Mouse (Mus musculus) liver, adult (tissue): ENCODE measurements around the gene Skiv2l.

Experiments
- GATA4 ChIP-seq: IDR thresholded peaks from 2 replicates; pipeline ENCODE4 v1.6.1; 2014; ENCODE audit warnings: mild to moderate bottlenecking, low read length; ENCODE audit not compliant: insufficient replicate concordance

The Skiv2l gene

GRCm38 (mm10) chr17:34849722-34850516 is at the start of gene Skiv2l, which contains the start of gene Nelfe:
Gene Skiv2l, minus strand, starts transcription at chr17:34850210.
Gene Nelfe, plus strand, starts transcription at chr17:34850391.
- TF ChIP-seq GATA4, result peak; percentile 19; the same call in 1 of the 2 replicates

- no peak for TF ChIP-seq GATA4
These were observed 49.3 kb upstream of the Skiv2l start for GRCm38 (mm10) chr17:34899053-34899889.

DNA sequence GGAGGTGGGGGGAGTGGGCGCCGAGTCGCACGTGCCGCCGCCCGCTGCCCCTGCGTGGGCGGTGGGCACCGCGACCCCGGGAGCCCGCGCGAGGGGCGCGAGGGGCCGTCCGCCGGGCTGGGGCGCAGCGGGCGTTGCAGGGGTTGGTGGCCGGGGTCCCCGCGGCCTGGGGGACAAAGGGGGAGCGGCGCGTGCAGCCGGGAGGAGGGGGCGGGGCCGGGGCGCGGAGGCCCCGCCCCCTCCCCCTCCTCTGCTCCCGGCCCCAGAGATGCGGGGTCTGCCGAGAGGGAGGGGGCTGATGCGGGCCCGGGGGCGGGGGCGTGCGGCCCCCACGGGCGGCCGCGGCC is 48.7 kb upstream of the Skiv2l start:
- no peak for TF ChIP-seq GATA4

GRCm38 (mm10) chr17:34898160-34898586 is 48.2 kb upstream of the Skiv2l start, which contains the start of the genes C2 and Ehmt2:
Gene C2, minus strand, starts transcription at chr17:34898265.
Gene Ehmt2, plus strand, starts transcription at chr17:34898469.
- TF ChIP-seq GATA4, result no peak

DNA sequence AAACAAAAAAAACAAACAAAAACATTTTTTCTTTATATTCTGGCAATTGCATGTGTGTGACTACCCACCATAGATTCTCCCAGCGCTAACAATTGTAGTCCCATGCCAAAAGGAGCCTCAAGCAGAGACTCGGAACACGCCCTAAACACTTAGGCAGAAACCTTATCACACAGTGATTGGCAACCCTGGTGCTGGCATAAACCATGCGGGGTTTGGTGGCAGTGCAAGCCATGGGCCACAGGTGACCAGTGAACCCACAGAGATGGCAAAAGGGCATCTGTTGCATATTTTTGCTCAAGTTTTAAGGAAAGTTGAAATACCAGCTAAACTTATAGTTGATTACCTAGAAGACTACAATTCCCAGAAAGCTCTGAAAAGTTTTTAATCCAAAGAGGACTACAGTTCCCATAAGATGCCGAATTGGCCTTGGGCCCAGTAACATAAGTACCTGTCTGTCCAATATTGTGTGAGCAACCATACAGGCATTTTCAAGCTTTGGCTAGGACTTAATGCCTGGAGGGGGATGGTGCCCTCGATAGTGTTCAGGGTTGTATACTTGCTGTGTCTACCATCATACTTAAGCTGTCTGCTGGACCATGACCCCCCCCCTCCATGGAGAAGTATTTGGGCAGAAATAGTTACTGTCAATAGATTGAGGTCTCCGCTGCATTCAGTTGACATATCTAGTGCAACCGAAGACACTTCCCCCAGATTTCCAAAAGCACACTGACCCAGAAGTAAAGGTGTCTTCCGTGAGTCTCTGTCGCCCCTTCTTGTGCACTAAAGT is 47.6 kb upstream of the Skiv2l start:
- TF ChIP-seq GATA4, result no peak

- no peak for TF ChIP-seq GATA4
These were observed 46.4 kb upstream of the Skiv2l start for GRCm38 (mm10) chr17:34896366-34896765.

DNA sequence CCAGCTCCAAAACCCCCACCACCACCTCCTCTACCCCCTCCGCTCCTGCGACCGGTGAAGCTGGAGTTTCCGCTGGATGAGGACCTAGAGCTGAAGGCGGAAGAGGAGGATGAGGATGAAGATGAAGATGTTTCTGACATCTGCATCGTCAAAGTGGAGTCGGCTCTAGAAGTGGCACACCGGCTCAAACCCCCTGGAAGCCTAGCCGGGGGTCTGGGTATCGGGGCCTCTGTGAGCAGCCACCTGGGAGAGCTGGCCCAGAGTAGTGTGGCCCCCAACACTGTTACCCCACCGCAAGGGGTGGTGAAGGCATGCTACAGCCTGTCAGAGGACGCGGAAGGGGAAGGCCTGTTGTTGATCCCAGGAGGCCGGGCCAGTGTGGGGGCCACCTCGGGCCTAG is 45.7 kb upstream of the Skiv2l start:
- no peak for TF ChIP-seq GATA4

DNA sequence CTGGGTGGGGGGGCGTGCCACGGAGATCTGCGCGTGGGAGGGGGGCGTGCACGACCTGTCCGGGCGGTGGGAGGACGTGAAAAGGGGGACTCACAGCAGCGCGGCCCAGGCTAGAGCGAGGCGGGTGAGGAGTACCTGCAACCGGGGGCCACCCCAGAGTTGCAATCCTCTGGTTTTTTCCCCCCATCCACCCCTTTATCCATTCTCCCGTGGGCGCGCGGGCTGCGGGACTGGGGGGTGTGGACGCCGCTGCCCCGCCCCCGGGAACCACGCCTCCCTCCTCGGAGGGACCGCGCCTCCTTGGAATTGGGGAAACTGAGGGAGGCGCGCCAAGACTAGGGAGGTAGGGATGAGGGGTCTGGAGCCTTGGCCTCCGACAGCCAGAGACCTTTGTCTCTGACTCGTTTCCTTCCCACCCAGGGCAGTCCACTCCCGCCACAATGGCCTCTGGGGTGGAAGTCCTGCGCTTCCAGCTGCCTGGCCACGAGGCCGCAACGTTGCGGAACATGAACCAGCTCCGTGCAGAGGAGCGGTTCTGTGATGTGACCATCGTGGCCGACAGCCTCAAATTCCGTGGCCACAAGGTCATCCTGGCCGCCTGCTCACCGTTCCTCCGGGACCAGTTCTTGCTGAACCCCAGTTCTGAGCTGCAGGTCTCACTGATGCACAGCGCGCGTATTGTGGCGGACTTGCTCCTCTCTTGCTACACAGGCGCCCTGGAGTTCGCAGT is 45.0 kb upstream of the Skiv2l start:
- TF ChIP-seq GATA4, result no peak

DNA sequence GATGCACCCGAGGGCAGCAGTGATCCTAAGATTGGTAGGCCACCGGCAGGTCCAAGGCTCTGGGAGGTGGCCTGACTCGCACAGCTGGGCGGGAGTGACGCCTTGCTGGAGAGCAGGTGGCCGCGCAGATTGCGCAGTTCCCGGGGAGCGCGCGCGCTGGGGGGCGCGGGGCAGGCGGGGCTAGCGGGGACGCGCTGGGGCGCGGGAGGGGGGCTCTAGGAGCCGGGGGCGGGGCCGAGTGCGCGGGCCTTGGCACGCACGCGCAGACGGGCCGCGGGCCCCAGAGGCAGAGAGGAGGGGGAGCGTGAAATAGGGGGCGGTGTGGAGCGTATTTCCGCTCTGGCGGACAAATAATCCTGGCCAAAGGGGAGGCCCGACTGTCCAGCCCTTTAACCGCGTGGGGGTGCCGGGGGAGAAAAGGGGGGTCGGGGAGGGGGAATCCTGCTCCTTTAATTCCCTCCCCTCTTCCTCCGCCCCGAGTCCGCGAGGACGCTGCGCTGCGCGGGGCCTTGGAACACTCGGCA is 44.1 kb upstream of the Skiv2l start:
- TF ChIP-seq GATA4, result no peak

GRCm38 (mm10) chr17:34893072-34893824 is 43.2 kb upstream of the Skiv2l start:
- TF ChIP-seq GATA4, result no peak

DNA sequence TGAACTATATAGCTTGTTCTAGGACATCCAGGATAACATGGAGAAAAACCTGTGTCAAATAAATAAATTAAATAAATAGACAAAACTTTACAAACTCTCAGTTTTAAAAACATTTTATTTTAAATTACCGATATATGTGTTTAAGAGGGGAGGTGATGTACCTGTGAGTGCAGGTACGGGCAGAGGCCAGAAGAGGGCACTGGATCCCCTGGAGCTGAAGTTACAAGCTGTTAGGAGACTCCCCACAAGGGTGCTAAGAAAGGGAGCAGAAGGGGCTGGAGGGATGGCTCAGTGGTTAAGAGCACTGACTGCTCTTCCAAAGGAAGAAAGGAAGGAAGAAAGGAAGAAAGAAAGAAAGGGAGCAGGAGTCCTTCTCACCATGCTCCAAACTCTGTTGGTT is 41.4 kb upstream of the Skiv2l start:
- TF ChIP-seq GATA4, result no peak

DNA sequence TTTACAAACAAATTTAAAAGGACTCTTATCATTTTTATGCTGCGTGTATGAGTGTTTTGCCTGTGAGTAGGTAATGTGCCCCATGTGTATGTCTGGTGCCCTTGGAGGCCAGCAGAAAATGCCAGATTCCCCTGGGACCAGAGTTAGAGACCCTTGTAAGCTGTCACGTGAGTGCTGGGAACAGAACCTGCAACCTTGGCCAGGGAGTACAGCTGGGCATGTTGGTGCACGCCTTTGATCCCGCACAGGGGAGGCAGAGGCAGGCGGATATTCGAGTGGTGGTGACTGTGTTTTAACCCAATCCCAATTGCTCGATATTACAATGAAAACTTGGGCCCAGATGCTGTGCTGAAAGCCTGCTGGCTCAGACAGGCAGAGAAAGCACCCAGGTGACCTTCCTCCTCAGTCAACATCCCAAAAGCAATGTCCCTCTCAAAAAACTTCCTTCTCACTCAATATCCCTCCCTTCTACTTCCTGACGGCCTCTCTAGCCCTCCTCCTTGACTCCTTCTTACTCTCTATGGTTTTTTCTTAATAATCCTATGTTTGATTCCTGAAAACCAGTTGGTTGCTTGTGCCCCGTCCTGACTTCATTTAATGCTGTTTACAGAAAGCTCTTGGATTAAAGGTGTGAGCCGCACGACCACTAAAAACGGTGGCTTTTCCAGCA is 40.2 kb upstream of the Skiv2l start:
- TF ChIP-seq GATA4, result no peak

GRCm38 (mm10) chr17:34887942-34888341 is 37.9 kb upstream of the Skiv2l start:
- no peak for TF ChIP-seq GATA4
